Mouse (Mus musculus) MEL (cell line): ENCODE results near the gene Cdkn1a. TPM values are rescaled to one million over a fixed set of nuclear protein-coding genes. Genes with fewer than 3 reads are reported as not detected.
A peak's percentile ranks its signal among the peaks of the same experiment; 100 is the strongest.

Experiments
- DNase-seq: peaks from one replicate; pipeline ENCODE4 v3.0.0; 2011; ENCODE audit warnings: low read depth, low spot score
- H3K27ac ChIP-seq: 2 replicates; pipeline ENCODE4 v1.5.1; 2012; ENCODE audit warnings: low read depth, mild to moderate bottlenecking, control low read depth, low read length, moderate library complexity; ENCODE audit not compliant: control insufficient read depth
- H3K27me3 ChIP-seq, 2 experiments: fragments of 150-350 bp in 1 of 2; sonication (generic) in 1 of 2; 2 replicates each; pipeline ENCODE4 v1.6.1; 2012; ENCODE audit warnings: low read length in 2 of 2, mild to moderate bottlenecking in 2 of 2, improper control_type of control experiment in 1 of 2, moderate library complexity in 1 of 2; ENCODE audit not compliant: insufficient read depth in 2 of 2, control insufficient read depth in 1 of 2
- H3K36me3 ChIP-seq, 2 experiments: 2 replicates each; pipeline ENCODE4 v1.6.1; 2012 to 2014; ENCODE audit warnings: low read length in 2 of 2, improper control_type of control experiment in 1 of 2, inconsistent platforms in 1 of 2, mild to moderate bottlenecking in 1 of 2; ENCODE audit not compliant: insufficient read depth in 2 of 2, control insufficient read depth in 1 of 2
- H3K4me1 ChIP-seq, 2 experiments: fragments of 150-350 bp in 1 of 2; sonication (generic) in 1 of 2; 2 replicates each; pipeline ENCODE4 v1.6.1; 2012; ENCODE audit warnings: low read length in 2 of 2, improper control_type of control experiment in 1 of 2, mild to moderate bottlenecking in 1 of 2; ENCODE audit not compliant: insufficient read depth in 2 of 2, control insufficient read depth in 1 of 2
- H3K4me3 ChIP-seq, 2 experiments: fragments of 150-350 bp in 1 of 2; sonication (generic) in 1 of 2; 2 replicates each; pipeline ENCODE4 v1.5.1; 2012; ENCODE audit warnings: low read depth in 2 of 2, low read length in 2 of 2, mild to moderate bottlenecking in 2 of 2, moderate library complexity in 2 of 2, control low read depth in 1 of 2, improper control_type of control experiment in 1 of 2; ENCODE audit not compliant: control insufficient read depth in 1 of 2, insufficient read depth in 1 of 2
- H3K79me2 ChIP-seq: 2 replicates; pipeline ENCODE4 v1.6.1; 2012; ENCODE audit warnings: mild to moderate bottlenecking, low read length, moderate library complexity; ENCODE audit not compliant: control insufficient read depth, poor library complexity, insufficient read depth
- H3K9ac ChIP-seq: 2 replicates; pipeline ENCODE4 v1.6.1; 2012; ENCODE audit warnings: low read depth, mild to moderate bottlenecking, control low read depth, low read length, moderate library complexity; ENCODE audit not compliant: control insufficient read depth, poor library complexity, severe bottlenecking
- H3K9me3 ChIP-seq: fragments of 150-350 bp; sonication (generic); replicated peaks from 2 replicates; pipeline ENCODE4 v1.6.1; 2012; ENCODE audit warnings: mild to moderate bottlenecking, low read length, improper control_type of control experiment, moderate library complexity; ENCODE audit not compliant: insufficient read depth
- BHLHE40 ChIP-seq: IDR thresholded peaks from 2 replicates; pipeline ENCODE4 v1.6.1; 2012; ENCODE audit warnings: low read depth, mild to moderate bottlenecking, inconsistent platforms, low read length, improper control_type of control experiment, borderline replicate concordance
- CHD1 ChIP-seq: IDR thresholded peaks from 2 replicates; pipeline ENCODE4 v1.6.1; 2012; ENCODE audit warnings: low read depth, mild to moderate bottlenecking, inconsistent platforms, low read length, improper control_type of control experiment
- CHD2 ChIP-seq: IDR thresholded peaks from 2 replicates; pipeline ENCODE4 v1.6.1; 2011; ENCODE audit warnings: low read length, improper control_type of control experiment
- EP300 ChIP-seq, 2 experiments: IDR thresholded peaks; 2 replicates each; pipeline ENCODE4 v1.6.1; 2011; ENCODE audit warnings: improper control_type of control experiment in 2 of 2, low read length in 2 of 2, low read depth in 1 of 2, mild to moderate bottlenecking in 1 of 2
- ETS1 ChIP-seq: IDR thresholded peaks from 2 replicates; pipeline ENCODE4 v1.6.1; 2012; ENCODE audit warnings: low read depth, mild to moderate bottlenecking, inconsistent platforms, low read length, improper control_type of control experiment, moderate library complexity
- JUND ChIP-seq: IDR thresholded peaks from 2 replicates; pipeline ENCODE4 v1.6.1; 2011; ENCODE audit warnings: low read depth, mild to moderate bottlenecking, improper control_type of control experiment, low read length
- KAT2A ChIP-seq: conservative IDR thresholded peaks from 2 replicates; pipeline ENCODE4 v1.6.1; 2012; ENCODE audit warnings: low read depth, low read length, improper control_type of control experiment, inconsistent platforms
- MAX ChIP-seq: IDR thresholded peaks from 2 replicates; pipeline ENCODE4 v1.6.1; 2011; ENCODE audit warnings: low read length, improper control_type of control experiment
- MAZ ChIP-seq: IDR thresholded peaks from 2 replicates; pipeline ENCODE4 v1.6.1; 2012; ENCODE audit warnings: low read depth, mild to moderate bottlenecking, inconsistent platforms, low read length, improper control_type of control experiment
- MEF2A ChIP-seq: IDR thresholded peaks from 2 replicates; pipeline ENCODE4 v1.6.1; 2014; ENCODE audit warnings: low read depth, mild to moderate bottlenecking, inconsistent platforms, low read length, improper control_type of control experiment; ENCODE audit not compliant: poor library complexity, insufficient replicate concordance, severe bottlenecking; ENCODE audit errors: extremely low read depth
- MXI1 ChIP-seq: IDR thresholded peaks from 2 replicates; pipeline ENCODE4 v1.6.1; 2011; ENCODE audit warnings: mild to moderate bottlenecking, low read depth, low read length, improper control_type of control experiment
- MYC ChIP-seq: IDR thresholded peaks from 2 replicates; pipeline ENCODE4 v1.6.1; 2011; ENCODE audit warnings: low read depth, mild to moderate bottlenecking, low read length, improper control_type of control experiment, moderate library complexity
- NELFE ChIP-seq: IDR thresholded peaks from 2 replicates; pipeline ENCODE4 v1.6.1; 2011; ENCODE audit warnings: low read depth, low read length, improper control_type of control experiment
- POLR2A ChIP-seq, 2 experiments: IDR thresholded peaks; 2 replicates each; pipeline ENCODE4 v1.6.1; 2011 to 2012; ENCODE audit warnings: low read length in 2 of 2, mild to moderate bottlenecking in 2 of 2, control low read depth in 1 of 2, improper control_type of control experiment in 1 of 2, low read depth in 1 of 2, moderate library complexity in 1 of 2; ENCODE audit not compliant: control insufficient read depth in 1 of 2, insufficient read depth in 1 of 2, poor library complexity in 1 of 2
- POLR2AphosphoS2 ChIP-seq: IDR thresholded peaks from 2 replicates; pipeline ENCODE4 v1.6.1; 2011; ENCODE audit warnings: low read length, improper control_type of control experiment
- POLR2AphosphoS5 ChIP-seq: IDR thresholded peaks from 2 replicates; pipeline ENCODE4 v1.6.1; 2012; ENCODE audit warnings: low read depth, borderline replicate concordance, mild to moderate bottlenecking, inconsistent platforms, low read length, moderate library complexity, mixed read lengths
- RCOR1 ChIP-seq: IDR thresholded peaks from 2 replicates; pipeline ENCODE4 v1.6.1; 2012; ENCODE audit warnings: low read depth, mild to moderate bottlenecking, inconsistent platforms, low read length, improper control_type of control experiment
- SIN3A ChIP-seq: IDR thresholded peaks from 2 replicates; pipeline ENCODE4 v1.6.1; 2012; ENCODE audit warnings: low read length, improper control_type of control experiment, inconsistent platforms
- TBP ChIP-seq: IDR thresholded peaks from 2 replicates; pipeline ENCODE4 v1.8.0; 2011; ENCODE audit warnings: low read depth, low read length, improper control_type of control experiment
- TCF12 ChIP-seq: IDR thresholded peaks from 2 replicates; pipeline ENCODE4 v1.6.1; 2014; ENCODE audit warnings: low read depth, mild to moderate bottlenecking, inconsistent platforms, low read length, improper control_type of control experiment, moderate library complexity
- USF1 ChIP-seq: IDR thresholded peaks from 2 replicates; pipeline ENCODE4 v1.6.1; 2014; ENCODE audit warnings: low read depth, mild to moderate bottlenecking, inconsistent platforms, low read length, improper control_type of control experiment, moderate library complexity
- USF2 ChIP-seq, 2 experiments: IDR thresholded peaks; 2 replicates each; pipeline ENCODE4 v1.6.1; 2011 to 2012; ENCODE audit warnings: improper control_type of control experiment in 2 of 2, low read length in 2 of 2, borderline replicate concordance in 1 of 2, inconsistent platforms in 1 of 2, low read depth in 1 of 2, mild to moderate bottlenecking in 1 of 2; ENCODE audit not compliant: insufficient read depth in 1 of 2
- ZKSCAN1 ChIP-seq: IDR thresholded peaks from 2 replicates; pipeline ENCODE4 v1.6.1; 2012; ENCODE audit warnings: low read depth, mild to moderate bottlenecking, inconsistent platforms, low read length, improper control_type of control experiment, moderate library complexity
- ZMIZ1 ChIP-seq: IDR thresholded peaks from 2 replicates; pipeline ENCODE4 v1.6.1; 2012; ENCODE audit warnings: low read depth, mild to moderate bottlenecking, inconsistent platforms, low read length, improper control_type of control experiment, moderate library complexity
- polyA plus RNA-seq, 2 experiments: library from polyadenylated mRNA; stranded (reverse) in 1 of 2; unstranded in 1 of 2; fragments of >175 nt in 1 of 2; fragments of >200 nt in 1 of 2; gene quantifications; 2 replicates each; pipeline versions ENCODE4 v1.2.1 to v1.2.4; 2012; ENCODE audit warnings: low replicate concordance in 2 of 2, low read depth in 1 of 2; ENCODE audit not compliant: insufficient read length in 2 of 2, insufficient read depth in 1 of 2, missing spikeins in 1 of 2
- total RNA-seq: library from RNA; depleted of rRNA; stranded (reverse); fragments of 300-350 nt; gene quantifications from 2 replicates; pipeline ENCODE4 v1.2.3, GENCODE M21; 2012

Gene Cdkn1a
- total and polyA plus RNA-seq, 3 experiments, result 2.0 to 21.0 TPM; not detected in 1

GRCm38 (mm10) chr17:29077786-29078509 lies 12.8 kb upstream of the Cdkn1a start:
- Histone ChIP-seq H3K79me2 (peaks cover 5% of the 10 kb centered on the region; the same call in 1 of the 2 replicates), H3K36me3 (peaks cover 0 to 15% of the 10 kb centered on the region in 2 experiments; a peak in 2 of 4 replicates), H3K4me1 (peaks cover 12 to 23% of the 10 kb centered on the region in 2 experiments), H3K27ac (peak overlapping the region; percentile 80), H3K4me3 (peak overlapping the region; percentile 74 to 87), H3K9me3 (no peaks in the 10 kb centered on the region), H3K27me3 (no peaks in the 10 kb centered on the region), H3K9ac (peak overlapping the region; percentile 88)
- peak; percentile 57 for DNase-seq
- no peak for TF ChIP-seq CHD2
- no peak for TF ChIP-seq MAX
- 0 out of 4 replicates have a peak, but pooled peaks of 1 of the 2 experiments have one; percentile 33 for TF ChIP-seq POLR2A (IDR thresholded peaks at IDR 0.05; ENCODE audit: control insufficient read depth in 1 of 2, insufficient read depth in 1 of 2, low read depth in 1 of 2, low read length in 2 of 2, poor library complexity in 1 of 2)
- peak; percentile 2; the same call in 1 of the 2 replicates for TF ChIP-seq NELFE
- TF ChIP-seq ZMIZ1, result no peak

- H3K27me3 ChIP-seq, result no peaks in the 10 kb centered on the region
- peak; percentile 90 for DNase-seq
- peaks cover 5% of the 10 kb centered on the region; the same call in 1 of the 2 replicates for H3K79me2 ChIP-seq
- H3K9me3 ChIP-seq, result no peaks in the 10 kb centered on the region
- peak overlapping the region; percentile 74 to 87 for H3K4me3 ChIP-seq
- H3K27ac ChIP-seq, result peak overlapping the region; percentile 80
- peaks cover 12 to 23% of the 10 kb centered on the region in 2 experiments for H3K4me1 ChIP-seq
- H3K9ac ChIP-seq, result peak overlapping the region; percentile 88
- peak; percentile 44; the same call in 1 of the 2 replicates for TF ChIP-seq KAT2A
- TF ChIP-seq CHD1, result peak; percentile 76; the same call in 1 of the 2 replicates
- peak; percentile 23; the same call in 1 of the 2 replicates for TF ChIP-seq TCF12
- TF ChIP-seq BHLHE40, result peak; percentile 51; the same call in 1 of the 2 replicates
- peak; percentile 54; the same call in 1 of the 2 replicates for TF ChIP-seq MEF2A
- TF ChIP-seq RCOR1, result no peak
- peak; percentile 15 to 61; a peak in 3 of 4 replicates for TF ChIP-seq POLR2A (IDR thresholded peaks at IDR 0.05; ENCODE audit: control insufficient read depth in 1 of 2, insufficient read depth in 1 of 2, low read depth in 1 of 2, low read length in 2 of 2, poor library complexity in 1 of 2)
- peak; percentile 13; the same call in 1 of the 2 replicates for TF ChIP-seq ZMIZ1
- no peak for TF ChIP-seq USF2 (IDR thresholded peaks at IDR 0.05; ENCODE audit: borderline replicate concordance in 1 of 2, insufficient read depth in 1 of 2, low read depth in 1 of 2, low read length in 2 of 2)
- no peak for TF ChIP-seq POLR2AphosphoS2
- TF ChIP-seq MAZ, result peak; percentile 54; the same call in 1 of the 2 replicates
- TF ChIP-seq JUND, result peak; percentile 80; the same call in 1 of the 2 replicates
- peak; percentile 40; the same call in 1 of the 2 replicates for TF ChIP-seq MAX
- TF ChIP-seq MYC, result peak; percentile 66; the same call in 1 of the 2 replicates
- TF ChIP-seq SIN3A, result peak; percentile 73
- peak; percentile 64 for TF ChIP-seq MXI1
- peak; percentile 36; the same call in 1 of the 2 replicates for TF ChIP-seq USF1
- no peak for TF ChIP-seq POLR2AphosphoS5
- peak; percentile 32 to 80 for TF ChIP-seq EP300 (IDR thresholded peaks at IDR 0.05; ENCODE audit: low read depth in 1 of 2, low read length in 2 of 2)
- peak; percentile 57 for TF ChIP-seq ETS1
- TF ChIP-seq NELFE, result peak; percentile 51; the same call in 1 of the 2 replicates
- TF ChIP-seq TBP, result peak; percentile 59
- no peak for TF ChIP-seq ZKSCAN1
- H3K36me3 ChIP-seq, result peaks cover 0 to 15% of the 10 kb centered on the region in 2 experiments; a peak in 2 of 4 replicates
Measured at GRCm38 (mm10) chr17:29078519-29079383, 12.0 kb upstream of the Cdkn1a start.
